Mouse (Mus musculus) E14TG2a.4 (cell line): ENCODE data around the gene Slc27a4.

Experiments
- CTCF ChIP-seq: conservative IDR thresholded peaks from 2 replicates; pipeline ENCODE4 v1.5.1; 2014; ENCODE audit warnings: low read length
- NANOG ChIP-seq: IDR thresholded peaks from 2 replicates; pipeline ENCODE4 v1.6.1; 2014; ENCODE audit warnings: borderline replicate concordance, low read length, mixed read lengths
- POU5F1 ChIP-seq: IDR thresholded peaks from 2 replicates; pipeline ENCODE4 v1.6.1; 2014; ENCODE audit warnings: low read length, borderline replicate concordance

DNA sequence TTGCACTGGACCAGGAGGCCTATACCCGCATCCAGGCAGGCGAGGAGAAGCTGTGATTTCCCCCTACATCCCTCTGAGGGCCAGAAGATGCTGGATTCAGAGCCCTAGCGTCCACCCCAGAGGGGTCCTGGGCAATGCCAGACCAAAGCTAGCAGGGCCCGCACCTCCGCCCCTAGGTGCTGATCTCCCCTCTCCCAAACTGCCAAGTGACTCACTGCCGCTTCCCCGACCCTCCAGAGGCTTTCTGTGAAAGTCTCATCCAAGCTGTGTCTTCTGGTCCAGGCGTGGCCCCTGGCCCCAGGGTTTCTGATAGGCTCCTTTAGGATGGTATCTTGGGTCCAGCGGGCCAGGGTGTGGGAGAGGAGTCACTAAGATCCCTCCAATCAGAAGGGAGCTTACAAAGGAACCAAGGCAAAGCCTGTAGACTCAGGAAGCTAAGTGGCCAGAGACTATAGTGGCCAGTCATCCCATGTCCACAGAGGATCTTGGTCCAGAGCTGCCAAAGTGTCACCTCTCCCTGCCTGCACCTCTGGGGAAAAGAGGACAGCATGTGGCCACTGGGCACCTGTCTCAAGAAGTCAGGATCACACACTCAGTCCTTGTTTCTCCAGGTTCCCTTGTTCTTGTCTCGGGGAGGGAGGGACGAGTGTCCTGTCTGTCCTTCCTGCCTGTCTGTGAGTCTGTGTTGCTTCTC, 13.4 kb downstream of the Slc27a4 start:
- TF ChIP-seq CTCF, result no peak
- TF ChIP-seq POU5F1, result no peak
- TF ChIP-seq NANOG, result no peak
